Mouse (Mus musculus): ENCODE data around the gene Nobox.

Gene Nobox

DNA sequence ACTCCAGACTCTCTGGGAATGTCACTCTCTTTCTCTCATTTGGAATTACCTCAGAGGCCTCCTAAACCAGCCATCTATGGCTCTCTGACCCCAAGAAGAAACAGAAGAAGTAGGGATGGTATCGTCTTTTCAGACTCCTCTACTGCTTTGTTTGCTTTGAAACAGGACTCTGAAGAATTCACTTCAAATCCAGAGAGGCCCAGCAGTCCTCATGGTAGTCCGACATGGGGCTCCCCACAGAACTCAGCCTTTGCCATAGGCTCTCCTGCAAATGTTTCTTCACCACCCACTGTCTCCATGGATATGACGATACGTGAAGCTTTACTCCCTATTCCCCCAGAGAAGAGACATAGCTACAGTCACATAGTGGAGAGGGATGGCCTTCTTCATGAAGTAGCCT, 35.2 kb downstream of the Nobox start:
- no peak for DNase-seq (ENCODE audit: low spot score)

DNA sequence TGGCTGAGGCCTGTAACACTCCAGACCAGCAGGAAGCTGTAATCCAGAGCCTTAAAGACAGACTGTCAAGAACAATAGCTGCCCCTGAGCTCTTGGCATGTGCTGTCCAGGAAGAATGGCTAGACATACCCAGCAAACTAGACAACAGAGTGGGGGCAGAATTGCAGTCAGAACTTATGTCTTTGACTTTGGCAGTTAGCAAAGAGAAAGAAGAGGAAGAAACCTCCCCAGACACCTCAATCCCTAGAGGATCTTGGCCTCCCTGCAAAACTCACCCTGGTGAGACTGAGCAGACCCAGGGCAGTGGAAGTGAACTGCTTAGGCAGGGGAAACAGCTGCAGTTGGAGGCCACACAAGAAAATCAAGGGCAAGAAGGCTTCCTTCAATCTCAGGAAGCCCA, 36.8 kb downstream of the Nobox start:
- no peak for DNase-seq (ENCODE audit: low spot score)

DNA sequence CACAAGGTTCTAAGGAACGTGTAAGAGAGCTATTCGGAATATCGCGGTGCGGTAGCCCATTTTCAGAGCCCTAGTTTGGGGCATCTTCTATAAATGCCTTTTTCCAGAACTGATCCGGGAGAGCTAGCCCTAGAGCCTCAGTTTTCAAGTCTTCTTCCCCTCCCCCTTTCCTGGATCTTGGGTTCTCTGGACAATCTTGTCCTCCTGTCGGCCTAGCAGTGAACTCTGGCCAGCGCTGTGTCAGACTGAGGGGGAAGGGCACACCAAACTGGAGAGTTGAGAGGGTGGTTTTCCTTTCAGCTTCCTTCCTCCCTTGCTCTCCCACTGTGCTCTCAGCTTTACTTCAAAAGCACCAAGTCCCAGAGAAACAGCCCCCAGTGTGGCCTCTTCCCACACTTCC, 43.0 kb downstream of the Nobox start:
- DNase-seq (ENCODE audit: low spot score) = no peak

- peak; percentile 26 for DNase-seq (ENCODE audit: low spot score)
These were observed 43.9 kb downstream of the Nobox start, which contains the start of gene Arhgef5 for GRCm38 (mm10) chr6:43265363-43266041. Arhgef5 (plus strand) TSS chr6:43265582.

DNA sequence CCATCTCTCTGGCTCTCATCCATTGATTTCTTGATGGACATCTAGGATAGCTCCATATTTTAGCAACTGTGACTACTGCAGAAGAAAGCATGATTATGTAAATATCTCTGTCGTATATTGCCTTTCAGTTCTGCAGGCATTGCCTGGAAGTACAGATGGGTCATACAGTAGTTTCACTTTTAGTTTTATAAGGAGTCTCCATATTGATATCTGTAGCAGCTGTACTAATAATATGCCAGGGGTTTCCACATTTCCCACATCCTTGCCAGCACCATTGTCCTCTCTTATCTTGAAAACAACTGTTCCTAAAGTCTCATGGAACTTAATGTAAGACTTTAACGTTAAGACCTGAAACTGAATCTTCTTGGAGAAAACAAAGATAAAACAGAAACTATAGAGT, 48.6 kb downstream of the Nobox start:
- DNase-seq (ENCODE audit: low spot score) = no peak

DNA sequence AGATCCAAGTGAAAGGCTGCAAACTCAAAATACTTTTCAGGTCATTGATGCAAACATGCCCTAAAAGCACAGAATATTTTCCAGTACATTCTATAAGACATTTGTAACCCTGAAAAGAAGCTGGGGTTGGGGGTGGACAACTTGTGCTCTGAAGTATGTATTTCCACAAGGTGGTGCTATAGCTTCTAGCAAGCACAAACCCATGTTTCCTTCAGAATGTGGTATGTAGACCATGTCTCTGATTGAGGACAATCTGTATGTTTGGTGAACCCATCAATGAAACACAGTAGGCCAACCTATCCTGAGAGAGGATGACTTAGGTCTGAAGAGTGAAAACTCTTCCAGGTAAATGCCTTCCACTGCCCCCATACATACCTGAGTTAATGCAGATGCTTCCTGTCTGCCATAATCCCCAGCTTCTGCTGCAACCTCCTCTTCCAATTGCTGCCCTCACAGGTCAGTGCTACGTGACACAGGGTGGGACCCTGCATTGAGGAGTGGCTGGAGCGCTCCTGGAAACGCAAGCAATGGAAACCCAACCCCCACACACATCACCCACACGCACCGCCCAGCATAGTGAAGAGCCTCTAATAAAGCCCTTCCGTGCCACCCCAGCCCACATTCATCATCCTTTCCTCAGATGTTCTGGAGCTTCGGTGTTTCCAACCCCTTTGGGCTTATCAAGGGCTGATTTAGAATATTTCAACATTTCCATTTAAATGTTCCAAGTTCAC, 55.0 kb downstream of the Nobox start:
- DNase-seq (ENCODE audit: low spot score) = no peak
